Mouse (Mus musculus): Measurements from ENCODE around the gene Sema7a. TPM values are rescaled to one million over a fixed set of nuclear protein-coding genes. Genes with fewer than 3 reads are reported as not detected.

The Sema7a gene
- total RNA-seq, 2 experiments from 2014 or later: 10.4 to 12.6 TPM

DNA sequence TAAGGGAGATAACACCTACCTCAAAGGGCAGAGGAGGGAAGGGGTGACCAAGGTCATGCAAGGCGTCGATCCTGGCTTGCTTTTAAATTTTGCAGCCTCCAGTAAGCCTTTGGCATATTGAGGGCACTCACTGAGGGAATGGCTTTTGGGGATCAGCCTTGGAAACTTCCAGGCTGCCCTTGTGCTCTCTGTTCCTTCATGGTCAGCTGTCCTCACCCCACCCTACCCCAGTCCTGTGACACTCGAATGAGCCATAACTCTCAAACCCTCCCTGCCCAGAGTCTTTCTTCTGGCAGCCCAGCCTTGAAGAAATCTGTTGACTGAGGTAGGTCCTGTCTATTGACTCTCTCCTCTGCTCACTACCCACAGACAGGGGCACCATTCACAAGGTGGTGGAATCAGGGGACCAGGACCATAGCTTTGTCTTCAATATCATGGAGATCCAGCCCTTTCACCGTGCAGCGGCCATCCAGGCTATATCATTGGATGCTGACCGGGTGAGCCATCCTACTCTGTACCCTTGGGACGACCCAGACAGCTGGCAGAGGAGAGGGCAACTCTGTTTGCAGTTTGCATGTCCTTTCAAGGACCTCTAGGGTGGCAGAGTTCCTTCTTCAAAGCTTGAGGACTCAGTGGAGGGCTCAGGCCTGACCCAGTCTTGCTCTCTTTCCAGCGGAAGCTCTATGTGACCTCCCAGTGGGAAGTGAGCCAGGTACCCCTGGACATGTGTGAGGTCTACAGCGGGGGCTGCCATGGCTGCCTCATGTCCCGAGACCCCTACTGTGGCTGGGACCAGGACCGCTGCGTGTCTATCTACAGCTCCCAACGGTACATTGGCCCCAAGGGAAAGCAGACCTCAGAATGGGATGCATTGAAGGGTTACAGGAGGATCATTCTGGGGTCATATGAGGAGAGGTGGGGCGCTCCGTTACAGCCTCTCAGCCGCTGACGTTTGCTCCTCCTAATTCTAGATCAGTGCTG, 20.3 kb downstream of the Sema7a start:
- no peak for DNase-seq (ENCODE audit: low spot score in 2 of 2)

GRCm38 (mm10) chr9:57961226-57961625, 21.3 kb downstream of the Sema7a start:
- no peak for DNase-seq (ENCODE audit: low spot score in 2 of 2)

DNA sequence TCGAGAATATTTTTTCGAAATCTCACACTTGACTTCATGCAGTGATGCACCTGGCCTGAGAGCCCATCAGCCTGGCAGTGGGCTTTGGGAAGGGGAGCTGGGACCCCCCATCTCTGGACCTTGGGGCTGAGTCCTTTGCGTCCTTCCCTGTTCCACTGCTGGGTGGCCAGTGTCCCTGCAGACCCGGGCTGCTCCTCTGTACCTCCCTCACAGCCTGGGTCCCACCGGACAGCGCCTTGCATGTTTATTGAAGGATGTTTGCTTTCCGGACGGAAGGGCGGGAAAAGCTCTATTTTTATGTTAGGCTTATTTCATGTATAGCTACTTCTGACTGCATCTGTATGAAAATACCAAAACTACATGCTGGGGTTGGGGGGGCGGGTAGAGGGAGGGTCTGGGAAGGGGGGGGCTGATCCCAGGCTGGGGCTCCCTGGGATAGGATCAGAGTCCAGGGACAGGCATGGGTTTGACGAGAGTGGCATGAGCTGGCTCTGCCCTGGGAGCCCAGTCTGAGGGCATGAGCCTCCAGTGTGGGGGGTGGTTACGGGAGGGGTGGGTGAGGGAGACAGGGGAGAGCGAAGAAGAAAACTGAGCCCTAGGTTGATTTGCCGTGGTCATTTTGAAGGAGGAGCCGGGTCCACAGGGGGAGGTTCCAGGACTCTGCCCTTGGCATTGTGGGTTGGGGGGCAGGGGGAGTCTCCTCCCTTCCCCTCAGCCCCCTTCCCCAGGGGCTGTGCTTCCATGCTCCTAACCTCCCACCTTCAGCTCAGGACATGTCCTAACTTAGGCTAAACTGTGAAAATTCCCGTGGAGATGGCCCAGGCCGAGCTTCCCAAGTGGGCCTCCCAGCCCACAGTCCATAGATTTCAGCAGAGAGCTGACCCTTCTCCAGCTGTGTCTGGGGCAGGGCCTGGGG, 22.2 kb downstream of the Sema7a start:
- DNase-seq (ENCODE audit: low spot score in 2 of 2): no peak

- DNase-seq (ENCODE audit: low spot score in 2 of 2): no peak
Observed at GRCm38 (mm10) chr9:57963249-57963997, 23.5 kb downstream of the Sema7a start.

DNA sequence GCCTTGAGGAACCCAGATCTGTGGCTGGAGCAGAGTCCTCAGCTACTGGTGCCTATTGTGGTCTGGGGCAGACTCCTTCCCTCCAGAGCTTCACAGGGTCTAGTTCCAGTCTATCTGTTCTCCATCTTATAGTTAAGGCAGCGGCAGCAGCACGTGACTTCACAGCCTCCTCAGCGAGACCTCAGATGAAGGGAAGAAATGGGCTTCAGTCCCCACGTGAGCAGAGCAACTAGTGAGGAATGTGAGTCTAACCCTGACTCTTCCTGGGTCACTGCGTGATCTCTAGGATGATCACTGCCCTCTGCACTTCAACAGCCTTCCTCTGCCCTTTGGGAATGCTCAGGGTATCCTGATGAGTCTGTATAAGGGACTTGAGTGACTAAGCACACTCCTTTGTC, 24.1 kb downstream of the Sema7a start:
- no peak for DNase-seq (ENCODE audit: low spot score in 2 of 2)

DNA sequence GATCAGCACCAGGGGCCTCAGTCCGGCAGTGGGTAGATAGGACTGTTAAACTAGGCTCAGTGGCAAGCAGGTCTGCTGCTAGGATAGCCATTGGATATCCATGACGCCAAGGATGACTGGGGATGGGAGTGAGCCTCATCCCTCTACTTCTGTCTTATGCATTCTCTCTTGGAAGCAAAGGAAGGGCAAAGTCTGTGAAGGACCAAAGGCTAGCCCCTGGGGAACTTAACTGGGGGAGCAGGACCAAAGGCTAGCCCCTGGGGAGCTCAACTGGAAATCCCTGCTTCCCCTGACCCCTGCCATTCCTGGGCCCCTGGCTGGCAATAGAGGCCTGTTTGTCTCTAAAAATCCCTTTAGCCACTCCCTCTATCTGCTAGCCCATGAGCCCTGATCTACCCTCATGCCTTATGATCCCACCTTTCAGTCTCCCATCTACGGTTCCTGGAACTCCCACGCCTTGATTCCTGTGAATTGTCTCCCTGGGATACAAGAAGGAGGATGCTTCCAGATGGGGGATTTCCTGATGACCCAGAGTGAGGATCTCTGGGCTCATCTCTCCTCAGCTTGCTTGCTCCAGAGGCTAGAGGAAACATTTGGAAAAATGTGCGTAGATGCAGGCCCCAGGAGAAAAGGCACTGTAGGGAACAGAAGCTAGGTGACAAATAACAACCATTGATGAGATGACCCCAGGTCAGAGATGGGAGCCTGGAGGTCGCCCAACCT, 24.8 kb downstream of the Sema7a start:
- no peak for DNase-seq (ENCODE audit: low spot score in 2 of 2)

DNA sequence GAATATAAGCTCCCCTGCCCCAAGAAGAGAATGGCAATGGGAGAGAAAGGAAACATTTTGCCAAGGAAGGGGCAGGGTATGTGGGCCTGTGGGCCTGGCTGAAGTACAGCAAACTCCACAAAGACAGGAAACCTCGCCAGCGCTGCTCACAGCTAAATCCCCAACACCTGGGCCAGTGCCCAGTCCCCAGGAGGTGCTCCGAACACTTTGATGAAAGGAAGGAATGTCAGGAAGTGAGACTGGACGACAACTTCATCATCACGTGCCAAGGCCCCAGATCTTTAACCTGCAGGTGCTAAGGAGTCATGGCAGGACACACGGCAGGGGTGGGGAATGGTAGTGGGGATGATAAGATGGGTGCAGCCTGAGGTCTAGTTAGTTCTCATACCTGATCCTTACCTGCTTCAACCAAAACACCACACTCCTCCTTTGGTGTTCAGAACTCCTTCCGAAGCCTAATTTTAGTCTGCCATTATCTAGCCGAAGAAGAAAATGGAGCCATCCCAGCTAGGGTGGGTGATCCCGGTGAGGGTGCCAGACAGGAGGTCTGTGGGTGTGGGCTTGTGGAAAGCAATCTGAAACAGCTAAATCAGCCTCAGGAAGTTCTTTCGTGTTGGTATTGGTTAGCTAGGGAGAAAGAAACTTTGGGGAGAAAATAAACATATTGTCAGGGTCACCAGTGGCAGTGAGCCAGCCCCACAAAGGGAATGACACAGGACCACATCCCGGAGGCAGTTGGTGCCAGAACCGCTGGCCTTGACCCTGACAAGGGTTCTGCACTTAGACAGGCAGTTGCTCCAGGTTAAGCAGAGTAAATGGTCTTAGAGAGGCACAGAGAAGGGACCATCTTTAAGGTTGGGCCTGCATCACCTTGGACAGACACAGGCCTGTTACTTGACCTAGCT, 25.6 kb downstream of the Sema7a start:
- DNase-seq (ENCODE audit: low spot score in 2 of 2): no peak

- no peak for DNase-seq (ENCODE audit: low spot score in 2 of 2)
Observed at GRCm38 (mm10) chr9:57967237-57967960, 27.5 kb downstream of the Sema7a start.

- DNase-seq (ENCODE audit: low spot score in 2 of 2): no peak
Observed at GRCm38 (mm10) chr9:57968166-57968771, 28.4 kb downstream of the Sema7a start.

- DNase-seq (ENCODE audit: low spot score in 2 of 2): no peak
Observed at GRCm38 (mm10) chr9:57968783-57969542, 29.1 kb downstream of the Sema7a start.

DNA sequence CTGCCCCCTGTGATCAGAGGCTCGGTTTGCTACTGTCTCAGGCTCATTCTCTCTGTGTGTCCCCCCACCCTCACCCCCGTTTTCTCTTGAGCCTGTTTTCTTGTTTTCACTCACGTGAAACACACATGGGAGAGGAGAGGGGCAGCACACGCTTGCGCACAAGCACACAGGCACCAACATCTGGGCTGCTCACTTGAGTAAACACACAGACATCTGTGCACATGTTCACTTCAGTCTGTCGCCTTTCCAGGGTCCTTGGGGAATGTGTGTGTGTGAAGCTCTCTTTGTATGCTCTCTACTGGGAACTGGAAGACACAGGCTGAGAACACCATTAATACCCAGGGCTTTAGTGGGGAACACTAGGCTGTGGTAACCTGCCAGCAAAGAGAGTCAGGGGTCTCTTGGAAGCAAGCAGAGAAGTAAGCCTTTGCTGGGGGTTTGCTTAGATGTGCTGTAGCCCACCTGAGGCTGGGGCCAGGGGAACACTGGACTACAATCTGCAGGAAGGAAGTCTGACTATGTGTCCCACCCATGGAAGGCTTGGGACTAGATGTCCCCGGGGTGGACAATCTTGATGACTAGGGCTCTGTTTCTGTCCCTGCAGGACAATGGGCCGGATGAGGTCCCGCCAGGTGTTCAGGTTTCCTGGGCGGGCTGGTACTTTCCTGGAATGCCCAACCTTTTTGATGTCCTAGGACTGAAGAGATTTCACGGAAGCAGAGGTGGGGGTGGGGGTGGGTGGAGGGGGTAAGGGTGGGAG, 30.0 kb downstream of the Sema7a start:
- no peak for DNase-seq (ENCODE audit: low spot score in 2 of 2)

GRCm38 (mm10) chr9:57971413-57971812, 31.5 kb downstream of the Sema7a start:
- no peak for DNase-seq (ENCODE audit: low spot score in 2 of 2)

DNA sequence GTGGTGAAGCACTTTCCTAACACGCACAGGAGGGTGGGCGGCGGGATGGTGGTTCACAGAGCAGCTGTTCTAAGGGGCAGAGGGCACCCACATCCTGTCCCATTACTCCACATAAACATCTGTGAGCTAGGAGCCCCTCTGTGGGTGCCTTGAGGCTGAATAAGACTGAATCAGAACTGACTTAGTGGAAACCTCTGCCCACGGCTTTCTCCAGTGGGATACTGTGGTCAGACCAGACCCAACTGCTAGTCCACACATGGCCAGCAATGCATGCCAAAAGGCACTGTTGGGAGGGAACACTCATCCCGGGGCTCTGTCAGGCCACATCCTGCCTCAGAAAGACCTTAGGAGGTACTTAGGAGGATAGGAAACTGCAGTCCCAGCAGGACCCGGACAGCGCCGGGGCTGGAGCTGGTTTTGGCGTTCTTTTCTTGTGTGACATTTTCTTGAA, 32.3 kb downstream of the Sema7a start:
- DNase-seq (ENCODE audit: low spot score in 2 of 2): no peak

DNA sequence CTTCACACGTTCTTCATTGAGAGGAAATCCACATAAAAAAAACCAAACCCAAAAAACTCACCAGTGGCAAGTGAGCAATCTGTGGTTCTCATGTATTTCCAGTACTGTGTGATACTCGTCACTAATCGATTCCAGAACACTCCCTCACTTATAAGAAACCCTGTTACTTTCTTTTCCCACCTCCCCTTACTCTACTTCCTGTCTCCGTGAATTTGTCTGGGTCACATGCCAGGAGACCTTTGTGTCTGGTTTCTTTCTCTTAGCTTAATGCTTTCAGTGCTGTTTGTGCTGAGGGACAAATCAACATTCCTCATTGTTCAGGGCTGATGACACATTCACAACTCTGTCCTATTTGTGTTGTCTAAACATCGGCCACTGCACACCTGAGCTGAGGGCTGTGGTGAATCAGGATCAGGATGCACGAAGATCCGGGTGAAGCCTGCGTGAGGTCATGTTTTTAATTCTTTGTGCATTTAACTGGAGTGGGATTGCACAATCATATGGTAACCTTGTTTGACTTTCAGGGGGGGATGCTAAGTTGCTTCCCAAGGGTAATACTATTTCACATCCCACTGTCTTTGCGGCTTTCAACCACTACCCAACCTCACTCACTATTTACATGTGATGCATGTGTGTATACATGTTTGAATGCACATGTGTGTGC, 33.0 kb downstream of the Sema7a start:
- DNase-seq (ENCODE audit: low spot score in 2 of 2): no peak

DNA sequence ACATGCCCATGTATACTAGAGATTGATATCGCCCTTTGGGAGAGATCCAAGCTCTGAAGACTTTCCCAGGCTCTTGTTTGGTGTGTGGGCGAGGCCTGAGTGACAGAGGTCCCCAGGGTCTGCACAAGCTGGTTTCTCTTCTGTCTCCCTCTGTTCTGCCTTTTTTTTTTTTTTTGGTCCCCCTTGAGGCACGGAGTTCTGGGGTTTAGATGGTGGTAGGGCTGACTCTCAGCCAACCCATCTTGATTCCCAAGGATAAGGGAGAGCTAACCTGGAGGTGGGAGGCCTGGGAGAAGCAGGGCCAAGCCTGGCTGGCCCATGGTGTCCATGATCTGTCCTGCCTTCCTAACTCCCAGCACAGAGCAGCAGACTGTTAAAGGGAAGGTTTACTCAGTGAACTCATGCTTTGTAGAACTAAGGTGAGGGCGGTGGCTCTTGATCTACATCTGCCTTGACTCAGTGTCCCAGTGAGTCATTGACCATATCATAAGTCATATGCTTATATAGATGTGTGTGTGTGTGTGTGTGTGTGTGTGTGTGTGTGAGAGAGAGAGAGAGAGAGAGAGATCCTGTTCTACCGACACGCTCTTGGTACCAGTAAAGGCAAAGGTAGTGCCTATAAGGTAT, 33.6 kb downstream of the Sema7a start:
- no peak for DNase-seq (ENCODE audit: low spot score in 2 of 2)

GRCm38 (mm10) chr9:57974221-57974620, 34.3 kb downstream of the Sema7a start:
- no peak for DNase-seq (ENCODE audit: low spot score in 2 of 2)
